Mouse (Mus musculus): Measurements from ENCODE around the gene Syngr1.

The Syngr1 gene

DNA sequence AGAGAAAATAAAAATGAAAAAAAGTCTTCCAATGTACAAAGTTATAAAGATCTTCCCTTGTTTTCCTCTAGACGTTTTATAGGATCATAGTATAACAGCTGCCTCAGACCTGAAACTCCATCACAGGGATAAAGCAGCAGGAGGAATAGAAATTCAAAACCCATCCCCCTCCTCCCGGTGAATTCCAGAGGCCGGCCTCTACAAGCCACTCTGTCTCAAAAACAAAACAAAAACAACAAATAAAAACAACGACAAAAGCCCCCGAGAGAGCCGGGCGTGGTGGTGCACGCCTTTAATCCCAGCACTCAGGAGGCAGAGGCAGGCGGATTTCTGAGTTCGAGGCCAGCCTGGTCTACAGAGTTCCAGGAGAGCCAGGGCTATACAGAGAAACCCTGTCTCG lies 979 bp upstream of the Syngr1 start:
- DNase-seq (ENCODE audit: low spot score in 2 of 2), result no peak

DNA sequence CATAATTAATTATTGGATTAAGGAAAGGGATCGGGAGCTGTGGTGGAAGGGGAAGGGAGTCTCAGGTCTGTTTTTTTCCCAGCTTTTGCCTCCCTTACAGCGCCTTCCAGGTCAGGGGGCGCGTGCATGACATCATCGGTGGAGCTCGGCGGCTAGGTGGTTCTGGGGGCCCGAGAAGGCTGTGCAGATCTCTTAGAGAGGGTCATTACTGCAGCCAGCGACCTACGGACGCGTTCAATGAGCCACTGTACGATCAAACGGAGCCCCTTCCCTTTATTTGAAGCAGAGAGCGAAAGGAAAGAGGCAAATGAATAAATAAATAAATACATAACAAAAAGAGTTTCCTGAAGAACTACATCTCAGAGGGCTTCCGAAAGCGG lies 403 bp upstream of the Syngr1 start:
- no peak for DNase-seq (ENCODE audit: low spot score in 2 of 2)

- no peak for DNase-seq (ENCODE audit: low spot score in 2 of 2)
Measured at GRCm38 (mm10) chr15:80092041-80092441, 907 bp downstream of the Syngr1 start.

DNA sequence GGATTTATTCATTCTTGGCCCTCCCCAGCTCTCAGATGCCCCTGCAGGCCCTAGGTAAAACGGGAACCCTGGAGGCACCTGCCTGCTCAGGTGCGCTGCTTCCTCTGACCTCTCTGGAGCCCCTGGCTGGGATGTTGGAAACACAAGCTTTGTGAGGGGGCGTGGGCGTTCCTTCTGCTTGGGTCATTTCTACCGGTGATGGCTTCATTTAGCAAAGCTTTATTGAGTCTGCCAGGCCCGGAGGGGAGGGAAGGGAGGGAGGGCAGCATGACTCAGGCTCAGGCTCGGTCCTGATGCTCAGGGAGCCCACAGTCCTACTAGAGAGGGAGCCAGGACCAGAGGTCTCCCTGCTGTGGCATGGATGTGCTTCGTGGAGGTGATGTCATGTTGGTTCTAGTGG lies 1.5 kb downstream of the Syngr1 start:
- no peak for DNase-seq (ENCODE audit: low spot score in 2 of 2)

- DNase-seq (ENCODE audit: low spot score in 2 of 2), result no peak
Measured at GRCm38 (mm10) chr15:80094201-80094600, 3.1 kb downstream of the Syngr1 start.

GRCm38 (mm10) chr15:80095596-80095995 lies 4.5 kb downstream of the Syngr1 start:
- DNase-seq (ENCODE audit: low spot score in 2 of 2), result no peak

DNA sequence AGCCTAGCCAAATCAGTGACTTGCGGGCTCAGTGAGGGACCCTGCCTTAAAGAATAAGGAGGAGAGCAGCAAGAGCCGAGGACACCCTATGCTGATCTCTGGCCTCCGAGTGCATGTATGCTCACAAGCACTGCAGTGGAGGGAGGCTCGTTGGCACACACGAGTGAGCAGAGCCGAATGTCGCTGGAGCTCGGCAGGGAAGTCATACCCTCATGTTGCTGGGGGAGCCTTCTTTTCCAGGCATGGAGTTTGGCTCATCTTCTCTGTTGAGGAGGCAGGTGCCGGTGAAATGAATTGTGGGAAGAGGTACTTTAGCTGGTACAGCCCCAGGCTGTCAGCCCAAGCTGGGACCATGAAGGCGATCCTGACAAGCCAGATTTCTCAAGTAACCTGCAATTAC lies 5.3 kb downstream of the Syngr1 start:
- DNase-seq (ENCODE audit: low spot score in 2 of 2), result no peak

GRCm38 (mm10) chr15:80096946-80097881 lies 6.1 kb downstream of the Syngr1 start:
- DNase-seq (ENCODE audit: low spot score in 2 of 2), result no peak

DNA sequence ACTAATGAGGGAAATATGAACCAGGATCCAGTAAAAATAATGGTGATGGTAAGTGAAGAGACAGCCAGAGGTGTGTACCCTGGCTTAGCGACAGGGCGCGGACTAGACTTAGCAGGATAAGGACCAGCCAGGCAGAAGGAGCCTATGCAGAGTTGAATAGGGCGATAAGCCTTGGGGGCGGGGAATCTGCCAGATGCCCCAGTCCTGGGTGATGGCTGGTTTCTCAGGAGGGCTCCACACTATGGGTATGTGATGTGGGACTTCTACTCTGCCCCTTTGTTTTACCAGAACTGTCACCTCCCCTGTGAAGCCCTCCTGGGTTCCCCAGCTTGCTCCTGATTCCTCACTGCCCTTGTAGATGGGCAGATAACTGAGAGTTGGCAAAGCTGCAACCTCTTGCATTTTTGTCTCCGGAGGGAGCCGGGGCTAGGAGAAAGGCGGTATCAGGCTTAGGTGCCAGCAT lies 6.9 kb downstream of the Syngr1 start:
- DNase-seq (ENCODE audit: low spot score in 2 of 2), result no peak

- DNase-seq (ENCODE audit: low spot score in 2 of 2), result no peak
Measured at GRCm38 (mm10) chr15:80098809-80099208, 7.7 kb downstream of the Syngr1 start.

DNA sequence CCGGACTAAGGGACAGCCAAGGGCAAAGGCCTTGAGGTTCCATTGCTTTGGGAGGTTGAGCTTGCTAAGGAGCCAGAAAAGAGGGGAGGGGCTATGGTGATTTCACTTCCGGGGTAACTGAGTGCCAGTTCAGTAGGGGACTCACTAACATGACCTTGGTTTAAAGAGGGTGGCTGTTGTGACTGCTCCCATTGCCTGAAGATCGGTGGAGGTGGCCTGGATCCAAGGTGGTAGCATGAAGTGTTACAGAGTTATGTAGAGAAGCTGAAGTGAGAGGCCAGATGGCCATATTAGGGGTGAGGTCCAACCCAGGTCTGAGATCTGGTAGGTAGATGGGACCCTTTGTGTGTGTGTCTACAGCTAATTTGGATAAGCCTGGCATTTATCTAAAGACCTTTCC lies 8.3 kb downstream of the Syngr1 start:
- DNase-seq (ENCODE audit: low spot score in 2 of 2), result no peak

- DNase-seq (ENCODE audit: low spot score in 2 of 2), result no peak
Measured at GRCm38 (mm10) chr15:80100196-80100595, 9.1 kb downstream of the Syngr1 start.

GRCm38 (mm10) chr15:80100871-80101270 lies 9.7 kb downstream of the Syngr1 start:
- peak; percentile 69 to 75 for DNase-seq (ENCODE audit: low spot score in 2 of 2)

DNA sequence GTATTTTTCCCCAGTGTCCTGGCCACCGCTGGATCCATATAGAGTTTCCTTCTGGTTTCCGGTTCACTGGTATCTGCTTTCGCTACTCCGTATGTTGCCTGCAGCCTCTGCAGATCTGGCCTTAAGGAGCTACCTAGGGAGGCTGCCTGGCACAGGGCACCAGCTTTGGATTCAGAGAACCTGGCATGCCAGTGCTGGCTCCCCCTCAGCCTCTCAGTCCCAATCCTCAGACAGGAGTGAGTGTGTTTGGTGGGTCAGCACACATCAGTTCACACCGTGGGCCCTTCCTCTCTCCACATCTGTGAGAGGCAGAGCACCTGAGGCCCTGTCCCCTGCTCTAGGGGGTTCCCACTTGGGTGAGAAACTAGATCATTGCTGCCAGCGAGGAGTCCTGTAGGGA lies 10.4 kb downstream of the Syngr1 start:
- DNase-seq (ENCODE audit: low spot score in 2 of 2), result no peak

GRCm38 (mm10) chr15:80102495-80102894 lies 11.4 kb downstream of the Syngr1 start:
- DNase-seq (ENCODE audit: low spot score in 2 of 2), result no peak

GRCm38 (mm10) chr15:80105490-80106410 lies 14.6 kb downstream of the Syngr1 start:
- no peak for DNase-seq (ENCODE audit: low spot score in 2 of 2)

GRCm38 (mm10) chr15:80107143-80107542 lies 16.0 kb downstream of the Syngr1 start:
- DNase-seq (ENCODE audit: low spot score in 2 of 2), result no peak

DNA sequence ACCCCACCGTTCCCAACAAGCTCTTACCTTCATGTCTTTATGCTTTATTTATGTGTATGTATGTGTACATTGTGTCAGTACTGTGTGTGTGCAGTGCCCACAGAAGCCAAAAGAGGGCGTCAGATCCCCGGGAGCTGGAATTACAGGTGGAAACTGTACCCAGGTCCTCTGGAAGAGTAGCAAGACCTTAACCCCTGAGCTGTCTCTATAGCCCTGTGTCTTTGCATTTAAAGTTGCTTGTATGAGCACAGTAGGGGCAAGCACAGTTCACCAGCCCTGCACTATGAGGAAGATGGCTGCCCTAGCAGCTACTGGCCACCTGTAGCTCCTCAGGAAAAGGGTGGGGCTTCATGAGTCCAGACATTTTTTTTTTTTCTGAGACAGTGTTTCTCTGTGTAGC lies 16.4 kb downstream of the Syngr1 start:
- DNase-seq (ENCODE audit: low spot score in 2 of 2), result no peak

DNA sequence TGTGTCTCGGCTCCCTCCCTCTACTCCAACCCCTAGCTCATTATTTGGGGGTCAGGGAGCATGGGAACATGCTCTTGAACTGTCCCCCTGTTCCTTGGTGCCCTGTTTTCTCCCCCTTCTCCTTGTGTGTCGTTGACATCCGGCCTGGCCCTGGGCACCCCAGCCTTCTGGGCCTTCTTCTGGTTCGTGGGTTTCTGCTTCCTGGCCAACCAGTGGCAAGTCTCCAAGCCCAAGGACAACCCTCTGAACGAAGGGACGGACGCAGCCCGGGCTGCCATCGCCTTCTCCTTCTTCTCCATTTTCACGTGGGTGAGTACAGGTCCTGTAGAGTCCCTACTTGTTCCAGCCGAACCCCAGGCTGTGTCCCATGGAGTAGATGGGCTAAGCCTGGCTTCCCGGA lies 20.3 kb downstream of the Syngr1 start:
- DNase-seq (ENCODE audit: low spot score in 2 of 2), result no peak

- no peak for DNase-seq (ENCODE audit: low spot score in 2 of 2)
Measured at GRCm38 (mm10) chr15:80112499-80112898, 21.4 kb downstream of the Syngr1 start.

GRCm38 (mm10) chr15:80114414-80114813 lies 23.3 kb downstream of the Syngr1 start:
- no peak for DNase-seq (ENCODE audit: low spot score in 2 of 2)

DNA sequence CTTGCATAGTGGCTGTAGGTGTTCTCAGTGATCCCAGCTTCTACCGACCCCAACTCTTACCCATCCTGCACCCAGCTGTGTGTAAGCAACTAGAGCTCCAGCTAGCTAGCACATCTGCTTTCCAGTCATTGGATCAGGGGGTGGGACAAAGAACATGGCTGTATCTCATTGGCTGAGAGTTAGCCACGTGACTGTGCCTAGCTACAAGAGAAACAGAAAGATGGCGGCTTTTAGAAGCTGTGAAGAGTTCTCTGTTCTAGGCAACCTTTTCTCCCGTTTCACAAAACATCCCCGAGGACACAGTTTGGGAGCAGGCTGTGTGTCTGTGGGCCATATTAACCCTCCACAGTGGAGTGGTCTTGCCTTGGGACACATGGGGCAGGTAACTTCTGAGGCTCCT lies 24.1 kb downstream of the Syngr1 start:
- no peak for DNase-seq (ENCODE audit: low spot score in 2 of 2)
